Mouse (Mus musculus): Measurements from ENCODE around the gene Slc22a20.
A peak's percentile ranks its signal among the peaks of the same experiment; 100 is the strongest.

Slc22a20 gene

DNA sequence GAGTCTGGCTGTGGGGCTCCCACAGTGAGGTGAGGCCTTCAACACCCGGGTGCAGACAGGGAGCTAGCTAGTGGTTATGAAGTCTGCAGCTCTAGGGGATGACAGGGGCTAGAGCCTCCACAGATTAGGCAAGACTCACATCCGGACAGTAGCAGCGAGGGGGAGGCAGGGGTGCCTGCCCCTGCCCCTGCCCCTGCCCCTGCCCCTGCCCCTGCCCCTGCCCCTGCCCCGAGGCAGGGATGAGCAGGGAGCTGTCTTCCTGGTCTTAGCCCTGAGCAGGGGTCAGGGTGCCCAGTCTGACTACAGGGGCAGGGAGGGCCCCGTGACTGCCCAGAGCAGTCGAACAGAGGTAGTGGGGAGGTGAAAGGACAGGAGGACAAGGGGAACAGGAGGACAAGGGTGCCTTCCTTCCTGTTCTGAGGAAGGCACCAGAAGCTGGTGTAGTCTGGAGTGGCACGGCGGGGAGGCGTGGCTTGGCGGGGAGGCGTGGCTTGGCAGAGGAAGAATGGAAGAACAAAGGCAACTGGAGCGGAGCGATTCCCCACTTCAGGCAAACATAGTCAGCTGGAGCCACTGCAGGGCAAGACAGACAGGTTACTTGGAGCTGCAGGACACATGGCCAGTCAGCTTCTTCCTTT is 3.0 kb upstream of the Slc22a20 start:
- peak; percentile 90 for DNase-seq

- DNase-seq = no peak
Observed at GRCm38 (mm10) chr19:5988027-5988814, 2.3 kb upstream of the Slc22a20 start.

DNA sequence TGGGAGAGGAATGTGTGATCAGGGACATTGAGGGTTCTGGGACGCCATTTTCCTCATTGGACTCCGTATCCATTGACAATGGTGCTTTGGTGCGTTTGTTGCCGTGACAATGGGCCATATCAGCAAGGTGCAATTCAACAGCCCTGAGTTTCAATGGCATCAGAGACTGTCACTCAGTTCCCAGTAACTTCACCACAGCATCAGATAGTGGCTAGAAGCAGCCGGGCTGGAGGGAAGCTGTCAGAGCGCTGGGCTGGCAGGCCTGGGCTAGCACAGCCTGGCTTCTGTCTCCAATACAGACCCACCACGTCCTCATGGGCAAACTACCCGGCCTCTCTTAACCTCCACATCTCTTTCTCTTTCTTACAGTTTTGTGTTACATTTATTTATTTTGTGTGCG is 5.5 kb downstream of the Slc22a20 start:
- DNase-seq = no peak

GRCm38 (mm10) chr19:5977717-5978116 is 8.2 kb downstream of the Slc22a20 start:
- no peak for DNase-seq

GRCm38 (mm10) chr19:5975676-5976075 is 10.3 kb downstream of the Slc22a20 start:
- no peak for DNase-seq

GRCm38 (mm10) chr19:5975112-5975511 is 10.8 kb downstream of the Slc22a20 start:
- no peak for DNase-seq

GRCm38 (mm10) chr19:5967664-5968063 is 18.3 kb downstream of the Slc22a20 start:
- no peak for DNase-seq

- DNase-seq = no peak
Observed at GRCm38 (mm10) chr19:5966786-5967185, 19.2 kb downstream of the Slc22a20 start.

GRCm38 (mm10) chr19:5965910-5966309 is 20.0 kb downstream of the Slc22a20 start:
- no peak for DNase-seq

DNA sequence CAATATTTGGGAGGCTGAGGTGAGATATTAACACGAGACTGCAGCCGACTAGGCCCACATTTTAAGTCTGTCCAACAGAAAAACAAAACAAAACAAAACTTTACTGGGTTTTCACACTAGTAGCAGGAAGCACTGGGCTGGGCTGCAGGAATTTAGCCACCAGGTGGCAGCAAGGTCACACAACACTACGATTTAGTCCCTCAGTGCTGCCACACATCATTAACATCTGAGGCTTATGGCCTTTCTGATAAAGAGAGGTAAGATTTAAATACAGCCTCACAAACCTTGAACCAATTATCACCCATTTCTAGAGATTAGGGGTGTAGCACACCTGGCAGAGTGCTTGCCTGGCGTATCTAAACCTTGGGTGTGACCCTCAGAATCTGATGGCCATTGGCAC is 20.7 kb downstream of the Slc22a20 start:
- peak; percentile 88 for DNase-seq

DNA sequence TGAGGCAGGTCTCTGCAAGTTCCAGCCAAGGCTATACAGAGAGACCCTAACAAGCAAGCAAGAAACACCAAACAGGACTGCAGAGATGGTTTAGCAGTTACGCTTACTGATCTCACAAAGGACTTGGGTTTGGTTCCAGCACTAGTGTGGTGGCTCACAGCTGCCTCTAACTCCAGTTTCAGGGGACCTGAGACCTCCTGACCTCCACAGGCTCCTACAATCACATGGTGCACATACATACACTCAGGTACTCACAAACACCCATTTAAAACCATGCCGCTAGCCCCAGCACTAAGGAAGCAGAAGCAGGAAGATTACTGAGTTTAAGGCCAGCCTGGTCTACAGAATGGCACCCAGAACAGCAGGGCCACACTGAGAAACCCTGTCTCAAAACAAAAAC is 21.1 kb downstream of the Slc22a20 start:
- DNase-seq = no peak

DNA sequence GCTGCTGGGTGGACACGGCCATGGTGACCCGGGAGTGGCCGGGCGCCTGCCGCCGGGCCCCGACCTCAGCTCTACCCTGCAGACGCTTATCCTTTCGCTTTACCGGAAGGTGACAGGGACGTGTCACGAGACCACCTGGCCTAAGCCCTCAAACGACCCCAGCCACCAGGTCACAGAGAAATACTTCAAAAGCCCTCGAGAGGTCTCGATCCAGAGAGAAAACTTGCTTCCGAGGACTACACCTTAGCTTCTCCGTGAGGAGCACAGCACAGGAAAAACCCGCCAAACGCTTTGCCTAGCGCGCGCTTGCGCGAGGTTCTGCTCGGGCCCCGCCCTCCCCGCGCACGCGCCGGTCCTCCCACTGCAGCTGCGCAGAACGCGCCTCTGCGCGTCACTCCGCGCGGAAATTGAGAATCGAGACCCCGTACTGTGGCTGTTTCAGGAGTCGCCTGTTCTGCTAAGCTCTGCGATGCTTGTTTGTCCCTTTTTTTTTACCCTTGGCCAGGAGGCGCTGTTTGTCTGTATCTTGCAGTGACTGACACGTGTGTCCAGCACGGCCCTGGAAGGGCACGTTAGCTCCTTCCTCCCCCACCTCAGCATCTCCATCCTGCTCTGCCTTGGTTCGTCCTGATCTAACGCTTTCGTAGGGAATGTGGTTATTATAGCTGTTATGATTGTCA is 21.9 kb downstream of the Slc22a20 start, which contains the start of gene Pola2:
Gene Pola2 (minus strand): TSS at position 320 of the 680 bp plus-strand sequence.
- DNase-seq = peak; percentile 94

GRCm38 (mm10) chr19:5962651-5963050 is 23.3 kb downstream of the Slc22a20 start:
- DNase-seq = no peak

- no peak for DNase-seq
Observed at GRCm38 (mm10) chr19:5957371-5957770, 28.6 kb downstream of the Slc22a20 start.

DNA sequence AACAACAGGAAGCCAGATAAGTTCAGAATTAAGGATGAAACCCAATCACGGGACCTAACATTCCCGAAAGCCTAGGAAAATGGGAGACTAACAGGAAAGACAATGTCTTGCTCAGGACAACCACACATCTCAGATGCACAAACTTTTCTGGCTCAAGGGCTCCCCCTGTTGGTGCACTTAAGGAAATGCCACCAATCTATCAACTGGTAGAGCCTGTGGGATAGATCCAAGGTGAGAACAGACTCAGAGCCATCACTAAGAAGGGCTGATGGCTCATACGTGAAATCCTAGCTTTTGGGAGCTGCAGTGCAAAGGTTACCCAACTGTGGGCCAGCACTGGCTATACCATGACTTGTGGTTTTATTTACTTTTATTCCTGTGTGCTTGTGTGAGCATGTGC is 29.3 kb downstream of the Slc22a20 start:
- DNase-seq = peak; percentile 90

DNA sequence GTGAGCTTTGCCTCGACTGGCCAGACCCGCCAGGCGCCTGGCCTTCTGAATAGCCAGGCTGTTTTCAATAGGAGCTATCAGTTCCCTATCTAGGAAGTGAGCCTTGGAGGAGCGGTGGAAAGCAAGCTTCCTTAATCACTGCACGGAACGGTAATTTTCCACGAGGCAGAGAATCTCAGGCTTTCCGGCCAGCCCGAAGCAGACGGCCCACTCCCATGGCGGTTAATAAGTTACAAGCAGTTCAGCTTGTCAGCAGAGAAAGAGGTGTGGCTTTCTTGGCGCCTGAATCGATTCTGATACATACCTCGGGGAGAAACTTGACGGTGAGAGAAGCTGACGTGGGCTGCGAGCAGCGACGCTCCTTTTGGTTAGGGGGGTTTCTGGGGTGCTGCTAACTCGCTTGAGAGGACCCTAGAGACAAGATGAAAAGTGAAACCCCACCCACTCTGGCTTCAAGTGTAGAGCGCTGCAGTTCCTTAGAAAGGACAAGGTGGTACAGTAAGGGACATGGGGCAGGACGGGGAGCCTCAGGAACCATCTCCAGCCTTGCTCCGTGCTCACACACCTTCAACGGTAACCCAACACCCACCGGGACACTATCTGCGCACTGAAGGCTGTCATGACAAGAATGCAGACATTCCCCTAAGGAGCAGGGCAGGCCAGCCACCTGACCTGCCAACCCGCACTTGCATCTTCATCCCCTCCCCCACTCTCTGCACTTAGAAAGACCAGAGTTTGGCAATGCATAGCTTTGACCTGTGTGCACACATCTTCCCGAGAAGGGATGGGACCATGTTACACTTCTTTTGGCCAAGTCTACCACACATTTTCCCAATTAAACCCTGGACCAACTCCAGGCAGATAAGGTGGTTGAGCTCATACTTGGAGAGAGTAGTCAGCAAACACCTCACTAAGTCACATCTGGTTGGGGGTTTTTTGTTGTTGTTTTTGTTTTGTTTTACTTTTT is 30.0 kb downstream of the Slc22a20 start:
- DNase-seq = peak; percentile 81

GRCm38 (mm10) chr19:5954936-5955335 is 31.0 kb downstream of the Slc22a20 start:
- DNase-seq = no peak

DNA sequence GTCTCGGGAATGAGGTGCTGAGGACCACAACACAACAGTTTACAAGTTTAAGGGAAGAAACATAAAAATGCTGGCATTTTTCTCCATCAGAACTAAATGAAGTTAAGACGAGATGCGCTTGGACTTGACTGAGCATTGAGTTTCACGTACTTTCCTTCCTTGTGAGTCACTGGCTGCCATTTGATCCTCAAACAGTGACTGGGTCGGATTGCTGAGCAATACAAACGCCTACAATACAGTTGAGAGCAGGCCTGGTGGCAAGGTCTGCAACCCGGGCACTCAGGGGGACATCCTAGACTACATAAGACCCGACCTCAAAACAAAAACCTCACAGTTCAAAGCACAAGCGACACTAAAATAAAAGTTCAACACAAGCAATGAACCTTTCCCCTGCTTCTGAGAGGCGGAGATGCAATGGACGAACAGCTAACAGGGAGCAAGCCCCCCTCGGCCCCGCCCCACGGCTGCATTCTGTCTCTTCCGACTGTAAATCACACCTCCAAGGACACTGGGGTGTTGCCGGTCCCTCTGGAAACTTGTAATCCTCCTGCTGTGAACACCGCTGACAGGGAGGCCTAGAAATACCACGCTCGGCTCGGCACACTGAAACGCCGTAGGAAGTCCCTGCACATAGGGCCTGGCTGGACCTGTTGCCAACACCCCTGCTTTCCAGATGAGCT is 31.8 kb downstream of the Slc22a20 start:
- DNase-seq = peak; percentile 64

- DNase-seq = no peak
Observed at GRCm38 (mm10) chr19:5953201-5953770, 32.7 kb downstream of the Slc22a20 start.

- peak; percentile 75 for DNase-seq
Observed at GRCm38 (mm10) chr19:5952071-5952691, 33.8 kb downstream of the Slc22a20 start.

DNA sequence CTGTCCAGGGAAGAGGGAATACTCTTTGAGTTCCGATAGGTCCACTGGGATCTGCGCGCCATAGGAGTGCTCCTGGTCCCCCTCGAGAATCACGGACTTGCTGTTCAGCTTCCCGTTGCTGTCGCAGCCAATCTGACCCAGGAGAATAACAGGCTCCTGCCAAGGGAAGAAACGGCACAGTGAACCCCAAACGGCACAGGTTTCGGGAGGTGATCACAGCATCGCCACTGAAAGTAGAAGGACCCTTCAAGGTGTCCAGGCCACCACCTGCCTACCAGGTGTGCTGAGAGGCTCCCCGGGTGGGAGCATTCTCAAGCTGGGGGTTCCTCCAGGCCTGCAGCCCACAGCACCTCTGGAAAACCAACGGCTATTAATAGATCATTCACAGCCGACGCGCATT is 34.3 kb downstream of the Slc22a20 start:
- DNase-seq = no peak

All from kidney, postnatal 10 days (tissue).